Mouse (Mus musculus): Measurements from ENCODE around the gene Vmn1r202.
"Not testable (repeated sequence)": the region's sequence is repeated elsewhere in the genome, so short reads cannot be mapped to it uniquely, and the experiment has no call there.

Gene Vmn1r202

DNA sequence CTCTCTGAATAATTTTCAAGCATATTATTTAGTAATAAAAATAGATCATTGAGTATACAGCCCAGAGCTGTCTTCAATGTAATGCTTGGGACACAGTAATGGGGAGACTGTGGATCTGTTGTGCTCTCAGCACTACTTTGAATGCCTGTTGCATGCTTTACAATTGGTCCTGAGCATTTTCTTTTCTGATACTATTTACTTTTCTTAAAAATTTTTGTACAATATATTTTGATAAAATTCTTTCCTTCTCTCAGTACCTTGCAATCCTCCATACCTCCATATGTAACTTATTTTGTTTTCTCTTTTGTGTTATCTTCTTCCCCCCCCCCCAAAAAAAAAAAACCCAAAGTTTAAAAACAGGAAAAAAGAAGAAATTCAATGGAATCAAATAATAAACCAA, at the start of gene Vmn1r202:
Gene Vmn1r202, minus strand, starts transcription at position 101 of the 400 bp plus-strand sequence.
- DNase-seq = no peak

DNA sequence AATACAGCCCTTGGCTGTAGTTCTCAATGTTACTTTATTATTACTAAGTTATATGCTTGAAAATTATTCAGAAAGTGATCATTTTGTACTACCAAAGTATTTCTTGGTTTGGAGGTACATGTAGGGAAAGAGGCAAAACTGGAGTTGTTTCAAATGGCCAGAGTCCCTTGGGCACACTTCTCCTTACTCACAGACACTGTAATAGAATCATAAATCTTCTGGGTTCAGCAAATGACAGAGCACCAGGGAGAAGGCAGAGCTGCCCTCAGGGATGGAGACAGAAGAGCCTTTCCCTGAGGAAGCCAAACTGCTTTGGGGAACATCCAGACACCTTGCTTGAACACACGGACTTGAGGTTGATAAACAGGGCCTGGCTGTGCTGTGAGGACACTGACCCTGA, 47.7 kb upstream of the Vmn1r202 start, which contains the start of gene Vmn1r204:
Gene Vmn1r204, plus strand, starts transcription at position 301 of the 400 bp plus-strand sequence.
- not testable (repeated sequence) for DNase-seq

DNA sequence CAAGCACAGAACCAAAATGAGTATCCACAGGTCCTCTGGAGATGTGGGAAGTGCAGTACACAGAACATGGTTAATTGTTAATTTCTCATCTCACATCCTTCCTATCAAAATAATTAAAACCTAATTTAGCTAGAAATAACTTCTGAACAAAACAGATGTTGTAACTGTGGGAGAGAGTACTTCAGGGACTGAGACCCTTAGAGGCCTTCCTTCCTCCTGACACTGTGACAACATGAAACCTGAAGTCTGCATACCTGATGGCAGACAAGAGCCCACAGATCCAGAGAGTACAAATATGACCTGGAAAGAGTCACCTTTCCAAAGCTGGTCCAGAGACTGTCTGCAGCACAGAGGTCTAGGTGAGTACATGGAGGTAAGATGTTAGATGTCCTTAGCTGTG, 12.6 kb upstream of the Vmn1r202 start, which contains the start of gene Vmn1r203:
Gene Vmn1r203, plus strand, starts transcription at position 301 of the 400 bp plus-strand sequence.
- no peak for DNase-seq

DNA sequence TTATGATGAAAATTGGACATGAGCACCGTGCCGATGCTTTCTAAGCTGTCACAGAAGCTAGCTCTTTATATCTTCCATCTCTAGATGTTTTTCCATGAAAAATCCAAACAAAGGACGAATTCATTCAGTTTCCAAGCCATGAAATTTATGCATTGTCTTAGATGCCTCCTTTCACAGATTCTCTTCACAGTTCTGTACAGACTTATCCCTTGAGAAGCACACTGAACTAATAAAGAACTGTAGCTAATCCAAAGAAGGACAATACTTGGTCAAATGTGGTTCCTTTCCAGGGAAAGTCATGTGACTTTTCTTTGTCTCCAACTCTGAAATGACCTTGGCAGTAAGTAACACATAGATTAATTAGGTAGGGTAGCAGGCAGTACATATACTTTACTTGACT, 2.8 kb downstream of the Vmn1r202 start:
- no peak for DNase-seq

DNA sequence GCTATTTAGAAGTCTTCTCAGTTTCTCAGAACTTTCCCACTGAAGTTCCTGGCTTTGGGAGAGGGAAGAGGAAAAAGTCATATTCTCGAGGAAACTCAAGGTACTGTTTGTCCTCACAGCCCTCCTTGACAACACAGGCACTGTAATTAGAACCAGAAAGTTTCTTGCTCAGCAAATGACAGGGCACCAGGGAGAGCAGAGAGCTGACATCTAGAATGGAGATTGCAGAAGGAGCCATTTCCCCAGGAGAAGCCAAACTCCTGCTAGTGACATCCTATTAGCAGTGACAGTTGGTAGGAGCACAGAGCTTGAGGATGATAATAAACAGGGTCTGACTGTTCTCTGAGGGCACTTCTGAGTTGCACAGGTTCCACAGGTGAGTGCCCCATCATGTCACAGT, 33.6 kb downstream of the Vmn1r202 start, which contains the start of gene Vmn1r201:
Gene Vmn1r201, plus strand, starts transcription at position 301 of the 400 bp plus-strand sequence.
- DNase-seq = no peak

DNA sequence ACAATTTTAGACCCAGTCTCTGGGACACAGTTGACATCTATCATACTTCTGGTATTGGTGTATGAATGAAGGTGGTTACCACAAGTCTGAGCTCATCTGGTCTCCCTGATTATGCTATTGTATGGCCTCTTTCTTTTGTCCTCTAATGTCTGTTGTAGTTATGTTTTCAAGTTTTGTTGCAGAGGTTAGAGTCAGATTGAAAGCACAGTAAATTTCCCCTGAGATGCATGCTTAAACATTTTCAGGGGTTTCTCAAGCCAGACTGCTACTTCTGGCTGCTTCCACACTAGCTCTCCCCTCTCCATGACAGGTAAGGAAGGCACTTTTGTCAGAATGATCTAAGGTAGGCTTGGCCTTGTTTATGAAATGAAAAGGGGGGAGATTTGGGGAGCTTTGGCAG, 50.0 kb downstream of the Vmn1r202 start:
- DNase-seq = no peak

All from cerebellum, adult 18-20 months (tissue).